Mouse (Mus musculus) thymus, postnatal 25 days (tissue): ENCODE results near the gene Acbd6.

ENCODE experiments used
- DNase-seq: peaks from one replicate; pipeline ENCODE4 v3.0.0; 2022

Gene Acbd6

DNA sequence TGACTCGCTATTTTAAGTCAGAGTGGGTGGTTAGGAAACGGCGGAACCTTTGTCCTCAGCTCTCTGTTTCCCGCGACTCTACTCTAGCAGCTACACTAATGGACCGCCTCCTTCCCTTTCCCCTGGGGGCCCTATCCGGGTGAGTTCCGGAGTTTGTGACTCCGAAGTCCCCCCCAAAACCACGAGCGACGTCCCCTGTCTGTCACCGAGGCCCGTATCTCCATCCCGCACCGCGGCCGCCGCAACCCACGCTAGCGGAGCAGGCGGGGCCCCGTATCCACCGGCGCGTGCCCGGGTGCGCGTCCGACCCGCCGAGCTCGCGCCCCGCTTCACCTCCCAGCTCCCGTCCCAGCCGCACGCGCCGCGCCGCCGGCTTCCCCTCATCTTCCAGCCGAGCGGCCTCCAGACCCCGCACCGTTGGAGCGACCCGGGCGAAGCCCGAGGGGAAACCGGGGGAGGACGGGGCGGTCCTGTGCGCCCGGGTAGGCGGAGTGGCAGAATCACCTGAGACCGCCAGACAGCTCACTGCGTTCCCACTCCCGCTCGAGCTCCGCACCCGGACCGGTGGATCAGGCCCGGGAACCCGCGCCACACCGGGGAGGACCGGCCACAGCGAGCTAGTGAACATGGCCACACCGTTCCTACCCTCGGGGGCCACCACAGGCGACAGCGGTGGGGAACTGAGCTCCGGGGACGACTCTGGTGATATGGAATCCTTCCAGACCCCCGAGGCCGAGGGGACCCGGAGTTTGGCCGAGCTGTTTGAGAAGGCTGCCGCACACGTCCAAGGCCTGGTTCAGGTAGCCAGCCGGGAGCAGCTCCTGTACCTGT is at the start of gene Acbd6:
TSS of gene Acbd6 (plus strand) at position 109 of the 831 bp plus-strand sequence.
- peak; percentile 82 for DNase-seq

DNA sequence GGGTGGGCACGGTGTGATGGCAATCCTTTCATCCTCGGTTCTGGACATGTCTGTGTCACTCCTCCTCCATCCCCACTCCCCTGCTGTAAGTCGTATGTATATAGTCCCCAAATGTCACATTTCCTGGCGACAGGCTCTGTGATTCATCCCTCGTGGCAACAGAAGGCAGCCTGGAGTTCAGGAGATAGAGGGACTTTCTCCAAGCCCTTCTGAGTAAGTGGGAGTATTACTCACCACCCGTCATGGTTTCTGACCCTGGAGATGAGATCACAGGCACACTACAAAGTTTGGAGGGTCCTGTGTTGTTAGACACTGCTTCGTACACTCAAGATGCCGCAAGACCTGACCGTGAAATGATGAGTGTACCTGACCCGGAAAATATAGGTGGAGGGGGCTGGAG is 47.7 kb upstream of the Acbd6 start:
- DNase-seq: no peak

DNA sequence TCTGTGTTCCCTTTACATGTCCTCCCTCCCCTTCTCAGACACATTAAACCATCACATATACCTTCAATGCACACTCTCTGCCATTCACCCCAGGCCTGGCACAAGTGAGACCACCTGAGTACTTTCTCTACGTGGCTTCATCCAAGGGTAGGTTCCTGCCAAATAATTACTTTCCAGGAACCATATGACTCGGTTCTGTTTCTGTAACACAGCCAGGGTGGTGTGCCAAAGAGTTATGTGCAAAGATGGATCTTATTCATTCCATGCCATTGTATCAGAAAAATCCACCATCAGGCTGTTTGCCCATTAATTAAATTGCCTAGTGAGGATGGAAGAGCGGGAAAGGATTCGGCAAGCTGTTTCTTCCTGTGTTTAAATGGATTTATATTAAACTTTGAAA is 42.1 kb upstream of the Acbd6 start:
- DNase-seq: no peak

DNA sequence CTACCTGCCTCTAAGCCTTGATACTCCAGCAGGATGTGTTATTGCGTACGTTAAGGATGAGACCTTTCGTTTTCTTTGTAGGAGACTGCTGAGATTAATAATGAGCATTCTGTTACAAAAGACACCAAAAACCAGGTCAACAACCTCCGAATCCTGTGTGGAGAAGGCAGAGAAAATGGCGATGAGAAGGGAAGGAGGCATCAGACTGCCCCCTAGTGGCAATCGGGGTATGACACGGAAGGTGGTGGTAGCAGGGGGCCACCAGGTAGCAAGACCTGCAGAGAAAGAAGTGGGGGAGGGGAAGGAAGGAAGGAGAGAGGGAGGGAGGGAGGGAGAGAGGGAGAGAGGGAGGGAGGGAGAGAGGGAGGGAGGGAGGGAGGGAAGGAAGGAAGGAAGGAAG is 41.3 kb upstream of the Acbd6 start:
- peak; percentile 62 for DNase-seq

DNA sequence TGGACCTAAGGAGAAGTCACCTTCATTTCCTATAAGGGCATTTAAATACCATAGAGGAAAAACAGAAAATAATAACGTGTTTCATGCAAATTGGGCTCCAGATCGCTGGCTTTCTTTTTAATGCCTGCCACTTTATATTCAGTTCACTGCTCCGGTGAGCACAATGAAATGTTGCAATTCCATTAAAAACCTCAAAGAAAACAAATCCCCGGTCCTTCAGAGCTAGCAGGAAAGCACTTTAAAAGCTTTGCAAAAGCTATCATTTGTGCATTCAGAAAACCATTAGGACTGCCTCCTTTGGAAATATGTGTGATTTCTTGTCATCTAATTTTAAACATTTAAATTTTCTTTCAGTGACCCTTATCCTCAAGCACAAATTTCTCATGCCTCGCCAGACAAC is 40.9 kb upstream of the Acbd6 start:
- DNase-seq: no peak

DNA sequence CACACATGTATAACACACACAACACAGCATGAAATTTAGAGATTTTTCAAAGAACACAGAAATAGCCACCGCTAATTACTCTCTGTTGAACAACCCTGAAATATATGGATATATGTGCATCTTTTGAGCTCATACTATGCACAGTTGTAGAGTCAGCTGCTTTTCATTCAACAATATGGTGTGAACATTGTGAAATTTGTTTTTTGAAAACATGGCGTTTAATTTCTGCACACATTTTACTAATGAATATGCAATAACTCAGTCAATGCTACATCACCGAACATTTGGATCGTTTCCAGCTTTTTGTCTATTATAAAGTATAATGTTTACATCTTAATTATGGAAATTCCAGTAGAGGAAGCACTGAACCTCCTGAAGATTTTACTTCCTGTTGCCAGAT is 37.6 kb upstream of the Acbd6 start:
- no peak for DNase-seq

DNA sequence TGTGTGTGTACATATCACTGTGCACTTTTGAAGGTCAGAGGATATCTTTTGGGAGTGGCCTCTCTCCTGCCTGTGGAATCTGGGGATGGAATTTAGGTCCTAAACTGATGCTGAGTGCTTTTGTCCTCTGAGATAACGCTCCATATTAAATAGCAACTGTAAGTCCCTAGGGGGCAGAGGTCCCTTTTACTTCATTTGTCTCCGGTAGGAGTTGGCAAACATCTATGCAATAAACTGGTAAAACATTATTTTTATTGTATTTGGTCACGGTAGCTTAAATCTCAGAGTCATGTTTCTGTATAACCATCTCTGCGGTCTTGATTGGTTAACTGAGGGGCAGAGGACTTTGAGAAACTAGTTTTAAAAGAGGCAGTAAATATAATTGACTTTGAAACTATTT is 35.4 kb upstream of the Acbd6 start:
- no peak for DNase-seq

DNA sequence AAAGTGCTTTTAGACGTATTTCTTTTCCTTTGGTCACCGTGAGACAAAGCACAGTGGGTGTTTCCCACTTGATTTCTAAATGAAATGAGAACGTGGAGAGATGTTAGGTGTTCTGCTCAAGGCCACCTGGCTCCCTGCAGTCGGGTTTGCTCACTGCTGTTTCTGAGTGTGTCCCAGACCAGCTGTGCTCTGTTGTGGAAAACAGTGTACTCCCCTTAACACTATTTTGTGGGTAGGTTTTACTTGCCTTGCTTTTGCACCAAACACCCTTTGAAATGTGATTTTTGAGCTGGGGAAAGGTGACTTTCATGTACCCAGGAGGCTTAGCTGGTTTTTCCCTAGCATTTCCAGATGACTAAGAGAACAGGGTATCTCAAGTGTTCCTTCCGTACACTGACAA is 31.7 kb upstream of the Acbd6 start:
- no peak for DNase-seq

DNA sequence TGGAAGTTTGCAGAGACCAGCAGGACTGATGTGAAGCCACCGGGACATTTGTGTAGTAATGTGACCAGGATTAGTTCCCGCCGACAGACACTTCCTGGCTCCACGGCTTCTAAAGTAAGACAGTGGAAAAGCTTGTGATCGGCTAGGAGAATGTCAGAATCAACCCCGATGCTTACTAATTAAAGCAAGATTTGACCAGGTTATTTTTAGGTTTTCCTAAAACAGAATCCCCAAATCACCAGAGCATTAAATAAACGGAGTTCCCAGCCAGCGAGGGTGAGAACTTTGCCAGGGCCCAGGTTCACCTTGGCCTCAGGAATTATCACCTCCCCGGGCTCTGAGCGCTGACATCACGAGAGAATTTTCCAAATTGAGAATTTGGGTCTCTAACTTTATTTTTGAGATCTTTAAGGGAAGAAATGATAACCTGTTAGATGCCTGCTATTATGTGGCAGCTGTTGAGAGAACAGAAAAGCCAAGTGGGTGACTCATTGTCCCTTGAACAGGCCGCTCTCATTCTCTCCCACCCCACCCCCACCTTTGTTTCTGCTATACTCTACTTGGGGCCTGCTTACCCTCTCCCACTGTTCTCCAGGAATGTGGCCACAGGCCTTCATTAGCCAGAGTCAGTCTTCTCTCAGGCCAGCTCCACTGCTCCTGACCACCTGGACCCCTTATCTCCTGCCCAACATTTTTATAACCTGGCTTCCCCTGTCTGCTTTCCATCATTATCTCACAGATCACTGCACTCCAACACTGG is 30.7 kb upstream of the Acbd6 start:
- DNase-seq: no peak

DNA sequence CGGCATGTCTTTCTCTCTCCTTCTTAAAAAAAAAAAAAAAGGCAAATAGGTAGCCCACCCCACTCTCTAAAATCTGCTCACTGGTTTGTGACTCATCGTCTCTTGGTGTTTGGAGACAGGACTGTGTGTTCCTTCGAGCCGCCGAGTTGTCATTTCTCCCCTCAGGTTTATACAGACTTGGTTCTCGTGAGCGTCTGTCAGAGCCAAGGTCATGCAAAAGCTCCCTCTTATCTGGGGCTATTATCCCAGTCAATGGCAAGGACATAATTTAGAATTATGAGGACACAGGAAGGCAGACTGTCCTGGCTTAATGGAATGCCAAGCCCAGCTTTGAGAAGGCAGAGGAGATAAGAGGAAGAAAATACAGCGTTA is 30.1 kb upstream of the Acbd6 start:
- DNase-seq: no peak

DNA sequence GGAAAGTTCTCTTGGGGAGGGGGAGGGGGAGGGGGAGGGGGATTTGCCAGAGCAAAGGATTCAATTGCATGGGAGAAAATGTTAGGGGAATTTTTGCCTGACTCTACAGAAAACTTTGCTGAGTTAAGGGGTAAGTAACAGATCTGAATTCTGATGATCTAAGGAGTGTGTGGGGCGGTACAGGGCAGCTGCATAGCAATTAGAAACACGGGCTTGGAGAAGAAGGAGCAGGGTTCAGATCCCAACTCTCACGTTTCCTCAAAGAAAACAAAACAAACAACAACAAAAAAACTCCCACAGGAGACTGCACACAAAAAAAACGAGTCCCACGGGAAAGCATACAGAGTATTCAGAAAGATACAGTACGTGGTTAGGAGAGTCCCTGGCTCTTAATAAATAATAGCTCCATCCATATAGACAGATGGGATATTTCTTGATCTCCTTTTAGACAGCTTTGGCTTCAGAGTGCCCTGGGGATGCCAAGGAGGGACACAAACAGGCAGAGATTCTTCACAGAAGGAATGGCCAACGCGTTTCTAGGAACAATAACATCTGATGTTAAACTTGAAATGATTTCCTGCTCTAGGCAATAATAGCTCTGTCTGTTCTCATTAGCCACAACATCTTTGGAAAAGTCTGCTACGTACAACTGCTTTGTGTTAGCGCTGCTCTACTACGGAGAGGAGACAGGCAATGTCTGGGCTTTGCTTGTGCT is 29.4 kb upstream of the Acbd6 start:
- no peak for DNase-seq

DNA sequence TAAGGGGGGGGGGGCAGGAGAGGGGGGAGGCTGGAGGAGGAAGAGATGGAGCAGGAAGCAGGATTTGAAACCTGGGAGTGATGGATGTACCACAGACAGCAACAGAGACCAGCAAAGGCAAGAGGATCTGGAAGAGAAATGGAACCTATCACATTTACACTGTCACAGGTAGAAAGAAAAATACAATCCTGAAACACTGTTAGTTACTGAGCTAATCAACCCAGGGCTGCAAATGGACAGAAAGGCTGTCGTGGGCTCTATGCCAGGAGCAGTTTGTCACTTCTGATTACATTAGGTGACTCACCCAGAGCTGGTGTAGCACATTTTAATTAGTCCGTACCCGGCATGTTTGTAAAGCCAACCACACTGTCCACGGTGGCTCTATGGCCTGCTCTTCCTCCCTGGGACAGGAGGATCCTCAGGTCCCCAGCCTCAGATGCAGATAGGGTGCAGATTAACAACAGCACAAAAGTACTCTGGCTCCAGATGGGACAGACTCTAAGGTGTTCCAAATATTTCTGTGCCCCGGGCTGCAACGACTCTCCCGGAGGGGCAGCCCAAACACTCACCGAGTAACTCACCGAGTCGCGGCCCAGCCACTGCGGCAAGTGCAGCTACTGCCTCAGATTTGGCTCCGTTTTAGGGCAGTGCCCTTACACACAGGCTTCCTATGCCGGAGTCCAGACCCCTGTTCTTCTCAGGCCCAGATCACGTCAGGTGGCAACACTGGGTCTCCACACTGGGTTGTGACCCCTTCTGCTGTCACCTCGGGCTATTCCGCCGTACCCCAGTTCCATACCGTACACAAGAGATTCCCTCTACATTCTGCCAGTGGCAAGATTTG is 28.6 kb upstream of the Acbd6 start:
- no peak for DNase-seq

DNA sequence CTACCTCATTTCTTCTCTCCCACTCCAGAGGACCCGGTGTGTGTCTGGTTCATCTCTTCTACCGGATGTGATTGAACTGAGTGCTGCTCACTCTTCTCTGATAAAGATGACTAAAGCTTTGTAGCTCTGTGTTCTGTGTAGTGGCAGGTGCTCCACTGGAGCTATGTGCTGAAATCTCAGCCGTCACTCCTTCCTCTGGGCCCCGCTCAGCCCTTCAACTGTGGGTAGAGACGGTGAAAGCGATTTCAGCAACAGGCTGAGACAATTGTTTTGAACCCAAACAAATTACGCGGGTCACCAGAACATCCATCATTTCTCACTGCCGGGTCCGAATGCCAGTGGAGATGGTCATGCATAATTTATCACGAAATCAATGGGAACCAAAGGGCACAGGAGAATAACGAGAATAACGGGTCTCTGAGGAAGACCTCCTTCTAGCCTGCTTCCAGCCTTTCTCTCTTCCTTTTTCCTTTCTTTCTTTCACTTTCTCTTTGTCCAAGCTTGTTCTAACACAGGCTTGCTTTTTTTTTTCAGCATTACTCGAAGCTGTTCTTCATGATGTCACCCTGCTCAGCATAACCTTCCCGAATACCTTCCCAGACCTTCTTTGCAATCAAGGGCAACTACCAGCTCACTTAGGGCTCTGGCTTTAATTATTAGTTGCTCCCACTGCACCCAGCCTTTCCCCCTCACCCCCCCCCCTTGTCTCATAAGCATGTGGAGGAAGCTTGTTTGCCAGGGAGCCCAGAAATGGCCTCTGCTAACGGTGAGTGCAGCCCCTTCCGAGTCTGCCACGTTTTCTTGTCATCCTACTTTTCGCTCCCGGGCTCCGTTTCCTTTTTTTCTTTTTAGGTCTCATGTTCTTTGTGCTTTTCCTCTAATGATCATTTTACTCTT is 27.1 kb upstream of the Acbd6 start:
- DNase-seq: peak; percentile 6

DNA sequence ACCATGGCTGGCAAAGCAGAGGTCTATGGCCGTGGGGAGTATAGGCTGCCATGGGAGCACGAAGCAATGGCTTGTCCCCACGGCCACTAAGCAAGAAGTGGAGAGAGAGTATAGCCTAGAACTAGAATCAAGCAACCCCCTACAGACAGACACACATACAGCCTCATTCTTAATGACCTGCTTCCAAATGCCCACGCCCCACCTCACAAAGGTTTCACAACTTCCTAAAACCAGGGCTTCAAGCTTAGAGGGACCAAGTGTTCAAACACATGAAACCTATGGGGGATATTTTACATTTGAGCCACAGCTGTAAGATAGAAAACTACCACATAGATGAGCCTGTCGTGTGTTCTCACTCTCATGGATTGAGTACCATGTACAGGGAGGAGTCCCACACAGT is 25.5 kb upstream of the Acbd6 start:
- no peak for DNase-seq

DNA sequence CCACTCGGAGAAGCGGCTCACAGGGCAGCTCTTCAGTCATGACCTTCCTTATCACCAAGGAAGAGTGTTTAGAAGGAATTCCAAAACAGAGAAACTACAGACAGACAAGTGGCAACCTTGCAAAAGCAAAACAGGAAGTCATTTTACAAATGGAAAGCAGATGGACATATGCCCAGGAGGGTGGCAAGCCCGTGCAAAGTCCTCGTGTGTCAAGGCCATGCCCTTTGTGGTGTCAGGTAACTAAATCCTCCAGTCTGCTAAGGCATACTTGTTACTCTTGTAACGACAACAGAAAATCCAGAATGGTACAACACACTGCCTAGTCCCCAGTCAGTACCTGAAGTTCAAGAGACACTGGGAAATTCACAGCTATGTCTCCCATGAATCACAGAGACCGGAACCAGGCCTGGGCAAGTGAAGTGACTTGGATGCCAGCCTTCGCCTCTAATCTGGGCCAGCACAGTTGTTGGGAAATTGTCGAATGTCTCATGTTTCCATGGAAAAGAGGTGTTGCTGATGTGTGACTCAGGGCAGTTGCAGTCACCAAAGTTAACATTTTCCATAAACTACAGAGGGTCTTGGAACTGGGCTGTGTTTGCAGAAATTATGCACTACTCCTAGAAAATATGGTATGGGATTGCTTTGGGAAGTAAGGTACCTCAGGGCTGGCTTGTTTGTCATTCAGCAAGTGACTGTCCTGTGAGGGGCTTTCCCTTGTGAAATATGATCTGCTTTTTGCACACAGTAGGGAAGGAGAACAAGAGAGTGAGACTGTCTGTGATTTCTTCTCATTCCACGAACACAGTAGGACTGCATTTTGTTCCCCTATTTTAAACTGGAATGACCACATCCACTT is 24.9 kb upstream of the Acbd6 start:
- no peak for DNase-seq

DNA sequence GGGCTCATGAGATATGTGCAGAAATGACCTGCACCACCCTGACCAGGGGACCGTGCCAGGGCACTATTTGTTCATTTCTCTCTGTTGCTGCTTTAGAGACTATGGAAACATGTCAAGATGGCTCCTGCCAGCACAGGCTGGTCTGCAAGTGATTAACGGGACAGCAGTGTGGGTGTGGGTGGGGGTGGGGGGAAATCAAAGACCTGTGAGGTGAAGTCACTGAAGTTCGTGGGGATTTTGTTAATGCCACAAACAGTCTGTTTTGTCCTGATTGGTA is 24.3 kb upstream of the Acbd6 start:
- no peak for DNase-seq

DNA sequence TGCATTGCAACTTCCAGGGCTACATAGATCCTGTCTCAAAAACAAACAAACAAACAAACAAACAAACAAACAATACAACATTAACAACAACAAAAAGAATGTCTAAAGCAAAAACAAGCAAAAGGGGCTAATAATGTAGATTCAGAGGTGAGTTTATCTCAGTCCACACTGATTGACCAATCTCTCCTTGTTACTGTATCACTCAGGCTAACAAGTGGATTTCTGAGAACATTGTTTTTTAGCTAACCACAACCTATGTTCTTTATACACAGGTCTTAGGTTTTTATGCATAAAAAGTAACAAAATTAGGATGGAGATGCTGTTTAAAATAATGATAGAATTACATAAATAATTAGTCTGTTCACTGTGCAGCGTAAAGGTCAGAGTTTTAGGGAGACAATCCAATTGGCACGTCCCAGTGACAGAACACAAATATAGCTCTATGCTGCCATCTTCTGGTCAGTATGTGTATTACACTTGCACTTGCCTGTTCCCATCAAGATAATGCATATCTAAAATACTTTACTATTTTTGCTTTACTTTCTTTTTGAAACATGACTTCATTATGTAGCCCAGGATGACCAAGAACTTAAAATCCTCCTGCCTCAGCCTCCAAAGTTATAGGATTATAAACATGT is 20.8 kb upstream of the Acbd6 start:
- DNase-seq: peak; percentile 21

DNA sequence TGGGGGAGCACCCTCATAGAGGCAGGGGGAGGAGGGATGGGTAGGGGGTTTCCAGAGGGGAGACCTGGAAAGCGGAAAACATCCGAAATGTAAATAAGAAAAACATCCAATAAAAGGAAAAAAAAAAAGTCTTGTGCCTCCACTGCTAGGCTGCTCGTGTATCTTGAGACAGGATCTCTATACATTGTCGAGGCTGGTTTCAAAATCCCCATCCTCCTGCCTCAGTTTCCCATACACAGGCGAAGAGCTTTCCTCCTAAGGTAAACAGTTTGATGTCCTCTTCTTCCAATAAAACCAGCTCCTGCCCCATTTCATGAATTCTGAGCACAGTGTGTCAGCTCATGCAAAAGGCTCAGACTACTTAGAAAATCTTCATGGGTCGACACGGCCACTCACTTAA is 19.9 kb upstream of the Acbd6 start:
- no peak for DNase-seq

DNA sequence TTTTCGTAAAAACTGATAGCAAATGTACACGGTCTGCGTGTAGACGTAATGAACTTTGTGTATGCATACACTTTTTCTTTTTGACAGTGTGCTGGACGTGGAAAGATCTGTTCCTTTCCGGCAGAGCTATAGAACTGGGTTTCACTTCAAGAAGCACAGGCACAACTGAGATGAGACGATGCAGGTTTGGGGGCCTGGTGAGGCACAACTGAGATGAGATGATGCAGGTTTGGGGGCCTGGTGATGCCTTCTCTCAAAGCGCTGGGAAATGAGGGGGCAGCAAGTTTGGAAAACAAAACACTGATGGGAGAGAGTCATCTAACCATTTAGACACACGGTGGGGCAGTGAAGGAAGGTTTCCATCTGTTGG is 293 bp upstream of the Acbd6 start:
- DNase-seq: no peak

DNA sequence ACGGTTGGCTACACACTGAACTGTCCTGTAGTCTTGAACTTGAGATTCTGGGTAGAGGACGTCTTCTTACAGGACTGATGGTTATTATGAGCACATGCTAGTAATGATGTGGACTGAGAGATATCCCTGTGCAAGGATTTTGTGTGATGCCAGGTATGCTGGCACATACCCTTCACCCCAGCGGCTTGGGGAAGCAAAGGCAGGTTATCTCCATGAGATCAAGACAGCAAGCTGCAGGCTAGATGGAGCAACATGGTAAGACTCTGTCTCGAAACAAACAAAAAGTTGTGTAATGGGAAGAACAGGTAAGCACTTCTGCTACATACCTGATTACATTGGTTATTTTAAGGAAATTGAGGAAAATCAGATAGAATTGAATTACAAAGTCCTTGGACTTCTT is 2.1 kb downstream of the Acbd6 start:
- no peak for DNase-seq

DNA sequence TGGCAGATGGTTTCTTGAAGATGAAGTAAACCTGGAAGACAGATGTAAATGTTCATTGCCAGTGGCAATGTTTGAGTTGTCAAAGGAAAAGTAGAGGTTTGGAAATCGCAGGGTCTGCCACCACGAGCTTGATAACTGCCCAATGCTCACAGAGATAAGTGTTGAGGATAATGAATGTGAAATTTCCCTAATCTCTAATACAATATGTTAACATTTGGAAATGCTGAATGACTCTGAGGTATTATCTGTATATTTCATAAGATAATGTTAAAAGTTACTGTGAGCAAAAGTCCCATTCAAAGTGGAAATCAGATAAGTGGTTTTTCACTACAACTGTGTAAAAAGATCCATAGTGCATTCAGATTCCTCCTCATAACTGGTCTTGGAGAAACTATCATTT is 2.8 kb downstream of the Acbd6 start:
- DNase-seq: no peak
